Mouse (Mus musculus) intestine, embryonic 14.5 days (tissue): ENCODE data around the gene Rpl26. TPM values are rescaled to one million over a fixed set of nuclear protein-coding genes. Genes with fewer than 3 reads are reported as not detected.

Experiments
- ATAC-seq: fragments of 200-750 bp; cut with Nextera tagmentation; replicated peaks from 2 replicates; pipeline ENCODE4 v1.8.0; 2017; ENCODE audit warnings: low read depth, moderate number of reproducible peaks, moderate TSS enrichment, moderate library complexity; ENCODE audit not compliant: low FRiP score, low TSS enrichment
- DNase-seq: peaks from one replicate; pipeline ENCODE4 v3.0.0-alpha.2; 2018; ENCODE audit warnings: low spot score
- H3K27ac ChIP-seq: fragments of 300-500 bp; sonication (generic); 2 replicates; pipeline ENCODE4 v1.5.1; 2014; ENCODE audit warnings: low read depth, mild to moderate bottlenecking, control low read depth
- H3K27me3 ChIP-seq: fragments of 300-500 bp; sonication (generic); replicated peaks from 2 replicates; pipeline ENCODE4 v1.6.1; 2014; ENCODE audit warnings: low read length, control low read depth; ENCODE audit not compliant: control insufficient read depth, insufficient read depth
- H3K36me3 ChIP-seq: fragments of 300-500 bp; sonication (generic); 2 replicates; pipeline ENCODE4 v1.6.1; 2014; ENCODE audit warnings: low read length, control low read depth; ENCODE audit not compliant: control insufficient read depth, insufficient read depth
- H3K4me1 ChIP-seq: fragments of 300-500 bp; sonication (generic); replicated peaks from 2 replicates; pipeline ENCODE4 v1.6.1; 2014; ENCODE audit warnings: low read length, control low read depth, mixed read lengths; ENCODE audit not compliant: control insufficient read depth, insufficient read depth
- H3K4me2 ChIP-seq: fragments of 300-500 bp; sonication (generic); 2 replicates; pipeline ENCODE4 v1.6.1; 2014; ENCODE audit warnings: low read length
- H3K4me3 ChIP-seq: fragments of 300-500 bp; sonication (generic); 2 replicates; pipeline ENCODE4 v1.5.1; 2014; ENCODE audit warnings: low read depth, low read length, control low read depth, mixed read lengths
- H3K9ac ChIP-seq: fragments of 300-500 bp; sonication (generic); 2 replicates; pipeline ENCODE4 v1.6.1; 2014; ENCODE audit warnings: mild to moderate bottlenecking, low read length
- H3K9me3 ChIP-seq: fragments of 300-500 bp; sonication (generic); 2 replicates; pipeline ENCODE4 v1.6.1; 2016; ENCODE audit warnings: low read length, control low read depth; ENCODE audit not compliant: control insufficient read depth
- WGBS: fragments of 180-500 bp; shearing (Covaris S2); extraction: QIAGEN DNeasy Blood & Tissue Kit; methylation state at CpG from one replicate; pipeline ENCODE4 v1.1.7; 2014; 5-methylcytosine and 5-hydroxymethylcytosine counted together
- polyA plus RNA-seq: library from polyadenylated mRNA; unstranded; fragments of >200 nt; fragmentation: Nextera tagmentation; extraction: Ambion mirVana; gene quantifications from 2 replicates; pipeline ENCODE4 v1.2.1, GENCODE M21; 2014

The Rpl26 gene
- polyA plus RNA-seq, 1 experiment from 2014 or later = 1,334 TPM

- H3K9me3 ChIP-seq = no peaks in the 10 kb centered on the region
- H3K27ac ChIP-seq = no peak overlapping the region
- 83% methylated on average over 8 of the region's 8 CpGs for WGBS
- ATAC-seq (no peak), DNase-seq (no peak)
- no peaks in the 10 kb centered on the region; the same call in 1 of the 2 replicates for H3K27me3 ChIP-seq
- no peak overlapping the region for H3K4me2 ChIP-seq
- no peak overlapping the region for H3K9ac ChIP-seq
- H3K4me3 ChIP-seq = no peak overlapping the region
- no peaks in the 10 kb centered on the region for H3K36me3 ChIP-seq
- H3K4me1 ChIP-seq = peaks cover 4% of the 10 kb centered on the region; the same call in 1 of the 2 replicates
Measured at GRCm38 (mm10) chr11:68942731-68943130, 41.3 kb downstream of the Rpl26 start.

DNA sequence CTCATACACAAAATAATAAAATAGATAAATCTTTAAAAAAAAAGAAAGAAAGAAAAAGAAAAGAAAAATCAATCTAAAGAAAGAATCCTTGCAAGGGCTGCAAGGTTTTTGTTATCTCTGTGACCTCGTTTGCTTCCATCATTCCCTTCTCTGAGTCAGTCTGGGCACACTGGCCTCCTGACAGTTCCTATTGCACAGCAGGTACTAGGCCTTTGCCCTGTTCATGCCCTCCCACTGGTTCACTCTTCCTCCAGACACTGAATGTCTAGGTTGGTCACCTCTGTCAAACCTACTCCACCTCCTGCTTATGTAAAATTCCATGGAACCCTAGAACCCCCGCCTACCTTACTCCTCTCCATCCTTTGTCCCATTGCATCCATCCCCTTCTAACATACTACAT, 43.9 kb downstream of the Rpl26 start:
- no peaks in the 10 kb centered on the region; the same call in 1 of the 2 replicates for H3K27me3 ChIP-seq
- H3K4me1 ChIP-seq = peaks cover 4% of the 10 kb centered on the region; the same call in 1 of the 2 replicates
- H3K4me3 ChIP-seq = no peak overlapping the region
- 69% methylated on average over 2 of the region's 2 CpGs for whole genome bisulfite sequencing
- ATAC-seq (no peak), DNase-seq (no peak)
- H3K27ac ChIP-seq = no peak overlapping the region
- H3K4me2 ChIP-seq = no peak overlapping the region
- H3K36me3 ChIP-seq = no peaks in the 10 kb centered on the region
- no peak overlapping the region for H3K9ac ChIP-seq
- H3K9me3 ChIP-seq = no peaks in the 10 kb centered on the region

GRCm38 (mm10) chr11:68946001-68946400, 44.6 kb downstream of the Rpl26 start:
- WGBS = 87% methylated on average over 4 of the region's 4 CpGs
- Histone ChIP-seq H3K4me3 (no peak overlapping the region), H3K4me2 (no peak overlapping the region), H3K36me3 (no peaks in the 10 kb centered on the region), H3K9me3 (no peaks in the 10 kb centered on the region), H3K9ac (no peak overlapping the region), H3K4me1 (no peaks in the 10 kb centered on the region), H3K27me3 (no peaks in the 10 kb centered on the region; the same call in 1 of the 2 replicates), H3K27ac (no peak overlapping the region)
- no peak for DNase-seq
- no peak for ATAC-seq

GRCm38 (mm10) chr11:68946806-68947440, 45.5 kb downstream of the Rpl26 start:
- ATAC-seq (no peak), DNase-seq (no peak)
- no peaks in the 10 kb centered on the region for H3K9me3 ChIP-seq
- no peaks in the 10 kb centered on the region for H3K36me3 ChIP-seq
- H3K27ac ChIP-seq = no peak overlapping the region
- H3K4me2 ChIP-seq = peak overlapping the region; percentile 26; the same call in 1 of the 2 replicates
- peaks cover 3% of the 10 kb centered on the region for H3K27me3 ChIP-seq
- 11% methylated on average over 16 of the region's 16 CpGs for WGBS
- H3K4me3 ChIP-seq = no peak overlapping the region
- H3K4me1 ChIP-seq = no peaks in the 10 kb centered on the region
- H3K9ac ChIP-seq = no peak overlapping the region

DNA sequence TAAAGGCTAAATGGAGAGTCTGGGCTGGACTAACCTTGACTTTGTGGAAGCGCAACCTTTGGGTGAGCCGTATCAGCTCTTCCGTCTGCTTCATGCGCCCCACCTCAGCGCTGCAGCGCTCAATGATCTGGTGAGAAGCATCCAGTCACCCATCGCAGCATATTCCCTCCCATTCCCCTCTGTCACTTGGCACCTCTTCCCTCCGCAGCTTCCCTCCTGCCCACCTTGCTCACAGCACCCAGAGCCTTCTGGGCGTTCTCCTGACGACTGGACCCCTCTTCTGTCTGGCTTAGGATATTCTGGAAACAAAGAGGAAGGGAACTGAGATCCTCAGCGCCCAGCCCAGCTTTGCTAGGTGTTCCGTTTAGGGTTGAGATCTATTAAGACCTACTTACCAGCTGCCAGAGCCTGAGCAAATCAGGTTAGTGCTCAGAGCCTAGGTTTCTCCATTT, 46.2 kb downstream of the Rpl26 start:
- no peak for ATAC-seq
- WGBS = 9% methylated on average over 11 of the region's 12 CpGs
- no peak overlapping the region for H3K4me3 ChIP-seq
- H3K9me3 ChIP-seq = no peaks in the 10 kb centered on the region
- peak overlapping the region; percentile 35 for H3K4me2 ChIP-seq
- no peak overlapping the region for H3K27ac ChIP-seq
- DNase-seq = no peak
- peaks cover 4% of the 10 kb centered on the region for H3K27me3 ChIP-seq
- H3K4me1 ChIP-seq = no peaks in the 10 kb centered on the region
- no peaks in the 10 kb centered on the region for H3K36me3 ChIP-seq
- H3K9ac ChIP-seq = no peak overlapping the region

DNA sequence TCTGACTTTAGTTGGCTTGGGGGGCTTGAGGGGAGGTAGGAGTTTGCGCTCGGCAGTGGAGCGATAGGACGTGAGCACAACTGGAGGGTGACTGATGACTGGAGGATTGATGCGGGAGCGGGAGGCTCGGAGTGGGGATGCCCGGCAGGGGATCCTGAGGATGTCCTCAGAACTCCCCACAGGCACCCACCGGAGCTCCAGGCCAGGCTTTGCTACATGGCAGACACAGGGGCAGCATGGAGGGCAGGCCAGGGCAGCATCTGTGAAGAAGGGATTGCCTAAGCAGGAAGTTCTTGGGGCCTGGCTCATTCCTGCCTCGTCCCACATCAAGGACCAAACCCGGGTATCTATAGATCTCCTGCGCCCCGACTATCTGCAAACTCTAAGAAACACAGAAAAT, 52.5 kb downstream of the Rpl26 start:
- H3K27me3 ChIP-seq = peaks cover 42% of the 10 kb centered on the region
- peak overlapping the region; percentile 27 for H3K4me3 ChIP-seq
- no peak overlapping the region; the same call in 1 of the 2 replicates for H3K9ac ChIP-seq
- H3K36me3 ChIP-seq = no peaks in the 10 kb centered on the region
- H3K4me1 ChIP-seq = peaks cover 4% of the 10 kb centered on the region; the same call in 1 of the 2 replicates
- ATAC-seq (no peak), DNase-seq (no peak)
- H3K9me3 ChIP-seq = no peaks in the 10 kb centered on the region
- peak overlapping the region; percentile 50 for H3K4me2 ChIP-seq
- WGBS = 12% methylated on average over 13 of the region's 13 CpGs
- no peak overlapping the region for H3K27ac ChIP-seq

GRCm38 (mm10) chr11:68954408-68954807, 53.0 kb downstream of the Rpl26 start:
- no peaks in the 10 kb centered on the region for H3K9me3 ChIP-seq
- no peak overlapping the region for H3K27ac ChIP-seq
- WGBS = 4% methylated on average over 17 of the region's 17 CpGs
- H3K27me3 ChIP-seq = peaks cover 42% of the 10 kb centered on the region
- H3K4me3 ChIP-seq = peak overlapping the region; percentile 27
- peak overlapping the region; percentile 27; the same call in 1 of the 2 replicates for H3K9ac ChIP-seq
- H3K4me1 ChIP-seq = peaks cover 4% of the 10 kb centered on the region; the same call in 1 of the 2 replicates
- H3K4me2 ChIP-seq = peak overlapping the region; percentile 50
- ATAC-seq (no peak), DNase-seq (peak; percentile 57)
- H3K36me3 ChIP-seq = no peaks in the 10 kb centered on the region

GRCm38 (mm10) chr11:68955473-68955872, 54.1 kb downstream of the Rpl26 start:
- no peaks in the 10 kb centered on the region for H3K9me3 ChIP-seq
- H3K36me3 ChIP-seq = no peaks in the 10 kb centered on the region
- 60% methylated on average over 5 of the region's 5 CpGs for WGBS
- ATAC-seq = no peak
- H3K27ac ChIP-seq = no peak overlapping the region
- H3K27me3 ChIP-seq = peaks cover 42% of the 10 kb centered on the region
- H3K4me2 ChIP-seq = peak overlapping the region; percentile 50
- H3K4me3 ChIP-seq = no peak overlapping the region
- H3K9ac ChIP-seq = no peak overlapping the region
- peaks cover 4% of the 10 kb centered on the region; the same call in 1 of the 2 replicates for H3K4me1 ChIP-seq
- DNase-seq = no peak

DNA sequence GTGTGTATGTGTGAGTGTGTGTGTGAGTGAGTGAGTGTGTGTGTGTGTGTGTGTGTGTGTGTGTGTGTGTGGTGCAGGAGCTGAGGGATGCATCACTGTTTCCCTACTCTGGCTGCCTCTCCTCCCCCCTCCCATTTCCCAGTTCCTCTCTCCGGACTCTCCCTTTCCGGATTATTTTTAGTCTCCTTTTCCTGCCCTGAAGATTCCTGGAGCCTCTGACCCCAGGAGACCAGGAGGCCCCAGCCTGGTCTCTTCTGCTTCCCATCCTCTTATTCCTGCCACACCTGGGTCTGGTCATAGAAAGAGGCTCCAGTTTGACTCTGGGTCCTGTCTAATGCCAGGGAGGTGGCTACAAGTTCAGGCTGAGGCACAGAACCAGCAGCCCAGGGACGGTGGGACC, 54.7 kb downstream of the Rpl26 start:
- Histone ChIP-seq H3K36me3 (no peaks in the 10 kb centered on the region), H3K4me3 (peak overlapping the region; percentile 8; the same call in 1 of the 2 replicates), H3K9ac (0 out of 2 replicates have a peak overlapping the region, but pooled peaks have one; percentile 13), H3K27me3 (peaks cover 42% of the 10 kb centered on the region), H3K9me3 (no peaks in the 10 kb centered on the region), H3K27ac (no peak overlapping the region), H3K4me2 (peak overlapping the region; percentile 13; the same call in 1 of the 2 replicates), H3K4me1 (peaks cover 4% of the 10 kb centered on the region; the same call in 1 of the 2 replicates)
- 25% methylated on average over 1 of the region's 3 CpGs for WGBS
- DNase-seq (no peak), ATAC-seq (no peak)
